Comparison of ENCODE assay signal across 28 mouse cellular contexts in the genomic region with DNA sequence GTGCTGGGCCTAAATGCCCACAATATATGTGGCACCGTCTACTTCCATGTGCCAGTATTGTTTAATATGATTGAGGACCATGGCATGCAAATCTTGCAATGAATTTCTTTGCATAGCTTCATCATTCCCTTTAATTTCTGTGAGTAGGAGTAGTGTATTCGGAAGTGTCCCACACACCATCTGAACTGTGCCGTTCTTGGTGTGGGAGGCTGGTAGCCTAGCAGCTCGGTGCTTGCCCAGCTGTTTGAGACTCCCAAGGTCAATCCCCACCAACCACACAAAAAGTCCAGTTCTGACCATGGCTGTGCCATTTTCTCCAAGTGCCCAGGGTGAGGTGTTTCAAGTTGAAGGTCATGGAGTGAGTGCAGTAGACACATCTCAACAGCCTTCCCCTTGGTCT. TPM values are rescaled to one million over a fixed set of nuclear protein-coding genes. Genes with fewer than 3 reads are reported as not detected.
A peak's percentile ranks its signal among the peaks of the same experiment; 100 is the strongest.
DNase-seq lines count a peak whose midpoint lies in the region; ATAC-seq lines count a peak whose summit lies in the region.
"Had no signal": no experiment of that assay in that cellular context is flagged by ENCODE, and none has a peak within 500 bp of the region (broad histone marks: within the 10 kb centered on the region; RNA-seq: fewer than 3 reads in every experiment).

No protein-coding gene starts in this region.

- no peaks in the 10 kb centered on the region for H3K9me3 ChIP-seq in midbrain, embryonic 11.5 days (ENCODE audit: control insufficient read depth, low read length)
- H3K9me3 ChIP-seq in midbrain, embryonic 16.5 days (replicated peaks; ENCODE audit: control insufficient read depth, low read length, poor library complexity, severe bottlenecking) = no peaks in the 10 kb centered on the region
- H3K9me3 ChIP-seq: embryonic facial prominence, embryonic 10.5 days; embryonic facial prominence, embryonic 15.5 days; forebrain, embryonic 12.5 days; heart, embryonic 12.5 days; liver, embryonic 12.5 days; midbrain, embryonic 12.5 days; neural tube, embryonic 13.5 days had no signal

- H3K27ac ChIP-seq in midbrain, embryonic 11.5 days (ENCODE audit: low read depth, low read length) = no peak overlapping the region
- no peak overlapping the region for H3K27ac ChIP-seq in midbrain, embryonic 16.5 days (ENCODE audit: low read length)
- H3K27ac ChIP-seq: embryonic facial prominence, embryonic 10.5 days; embryonic facial prominence, embryonic 15.5 days; forebrain, embryonic 12.5 days; gastrocnemius, adult 2 months; heart, adult 2 months; hindbrain, embryonic 14.5 days; limb, embryonic 13.5 days; liver, embryonic 12.5 days; midbrain, embryonic 12.5 days; neural tube, embryonic 13.5 days had no signal

- no peaks in the 10 kb centered on the region for H3K36me3 ChIP-seq in midbrain, embryonic 11.5 days (ENCODE audit: control insufficient read depth, insufficient read depth, low read length)
- no peaks in the 10 kb centered on the region for H3K36me3 ChIP-seq in midbrain, embryonic 16.5 days (ENCODE audit: control insufficient read depth, insufficient read depth, low read length)
- H3K36me3 ChIP-seq: forebrain, embryonic 12.5 days; midbrain, embryonic 12.5 days; neural tube, embryonic 13.5 days had no signal

- H3K27me3 ChIP-seq in midbrain, embryonic 11.5 days (ENCODE audit: control insufficient read depth, insufficient read depth, low read length) = no peaks in the 10 kb centered on the region
- H3K27me3 ChIP-seq in midbrain, embryonic 16.5 days (ENCODE audit: control insufficient read depth, insufficient read depth, low read depth, low read length) = no peaks in the 10 kb centered on the region
- H3K27me3 ChIP-seq: embryonic facial prominence, embryonic 15.5 days; forebrain, embryonic 12.5 days; heart, embryonic 12.5 days; limb, embryonic 13.5 days; liver, embryonic 12.5 days; midbrain, embryonic 12.5 days; neural tube, embryonic 13.5 days had no signal

- intact Hi-C loops in left cerebral cortex, postnatal 25 days (cut with DNase I) = loop anchor here (5.0 kb wide), 1 partner anchor 175 kb away; a partner anchor contains a TSS
- intact Hi-C loops in heart, postnatal 14 days (cut with DNase I) = no loop called here

- H3K4me1 ChIP-seq in midbrain, embryonic 11.5 days (ENCODE audit: control insufficient read depth, insufficient read depth, low read length) = no peaks in the 10 kb centered on the region
- peaks cover 4% of the 10 kb centered on the region; the same call in 1 of the 2 replicates for H3K4me1 ChIP-seq in midbrain, embryonic 16.5 days (ENCODE audit: control insufficient read depth, insufficient read depth, low read length)
- H3K4me1 ChIP-seq: embryonic facial prominence, embryonic 10.5 days; embryonic facial prominence, embryonic 15.5 days; heart, embryonic 12.5 days; liver, embryonic 12.5 days; midbrain, embryonic 12.5 days had no signal

- 92% methylated on average over 4 of the region's 4 CpGs for WGBS in midbrain, embryonic 11.5 days
- WGBS in midbrain, embryonic 16.5 days = 95% methylated on average over 4 of the region's 4 CpGs

- peak; percentile 48 to 73 for DNase-seq in layer of hippocampus, adult 18-20 months (ENCODE audit: low spot score in 2 of 2)
- DNase-seq in layer of hippocampus, adult 9-10 months (ENCODE audit: low spot score) = no peak
- peak; percentile 23 for DNase-seq in midbrain, embryonic 11.5 days (ENCODE audit: low spot score, missing footprints)
- DNase-seq in layer of hippocampus, adult 8-10 months (ENCODE audit: low spot score in 2 of 2) = peak; percentile 25 to 37
- peak; percentile 49 to 77 for DNase-seq in left cerebral cortex, postnatal 25 days (ENCODE audit: low spot score in 2 of 2)
- no peak for DNase-seq in heart, postnatal 14 days
- no peak for DNase-seq in liver
- DNase-seq: adrenal gland, postnatal 25 days; cerebellum, adult 8-10 months; cerebellum, postnatal 25 days; forebrain, postnatal 0 days; gastrocnemius, adult 2 months; heart, adult 2 months; kidney, adult 11 months; kidney, postnatal 25 days; liver, postnatal 0 days; lung, postnatal 36 days had no signal

- H3K4me2 ChIP-seq in midbrain, embryonic 11.5 days = no peak overlapping the region
- no peak overlapping the region for H3K4me2 ChIP-seq in midbrain, embryonic 16.5 days (ENCODE audit: low read length)
- H3K4me2 ChIP-seq: embryonic facial prominence, embryonic 15.5 days; forebrain, embryonic 12.5 days; heart, embryonic 12.5 days; hindbrain, embryonic 14.5 days; limb, embryonic 13.5 days; liver, embryonic 12.5 days; midbrain, embryonic 12.5 days; neural tube, embryonic 13.5 days had no signal

- no peak for ATAC-seq in midbrain, embryonic 11.5 days (ENCODE audit: low FRiP score)
- ATAC-seq in midbrain, embryonic 16.5 days = no peak
- ATAC-seq: CD4-positive, CD25-positive, alpha-beta regulatory T cell, adult 4 months; forebrain, postnatal 0 days; liver, embryonic 12.5 days; liver, postnatal 0 days had no signal

- no peak overlapping the region for H3K4me3 ChIP-seq in midbrain, embryonic 11.5 days (ENCODE audit: low read depth, low read length)
- H3K4me3 ChIP-seq in midbrain, embryonic 16.5 days (ENCODE audit: low read depth, low read length) = no peak overlapping the region
- H3K4me3 ChIP-seq: embryonic facial prominence, embryonic 10.5 days; embryonic facial prominence, embryonic 15.5 days; forebrain, embryonic 12.5 days; gastrocnemius, adult 2 months; heart, adult 2 months; heart, embryonic 12.5 days; limb, embryonic 13.5 days; liver, embryonic 12.5 days; midbrain, embryonic 12.5 days; neural tube, embryonic 13.5 days had no signal

- H3K9ac ChIP-seq in midbrain, embryonic 11.5 days (ENCODE audit: low read length) = no peak overlapping the region
- H3K9ac ChIP-seq in midbrain, embryonic 16.5 days (ENCODE audit: low read depth, low read length) = no peak overlapping the region
- H3K9ac ChIP-seq: embryonic facial prominence, embryonic 15.5 days; forebrain, embryonic 12.5 days; forebrain, postnatal 0 days; heart, embryonic 12.5 days; hindbrain, embryonic 14.5 days; limb, embryonic 13.5 days; liver, embryonic 12.5 days; liver, postnatal 0 days; midbrain, embryonic 12.5 days; neural tube, embryonic 13.5 days had no signal

RNA-seq across cellular contexts. Expression of a gene that starts 52.1 kb away (rescaled TPM):
- 1 to 10 TPM; 4.6 to 4.7 TPM for total RNA-seq in layer of hippocampus, adult 18-20 months (2021)
- 14.8 and 17.3 TPM in 2 replicates for polyA plus RNA-seq in midbrain, embryonic 11.5 days (2014; fragmentation: Nextera tagmentation; extraction: Ambion mirVana)
- polyA plus RNA-seq in midbrain, embryonic 16.5 days (2015; fragmentation: Nextera tagmentation; extraction: Ambion mirVana) = 6.6 and 7.3 TPM in 2 replicates
- 10 to 100 TPM in 1 of 4 experiments, 1 to 10 TPM in 3; 4.5 to 10.9 (median 6.7) TPM for total RNA-seq in layer of hippocampus, adult 8-10 months (2022)
- 1 to 10 TPM; 5.0 to 6.1 TPM for total RNA-seq in left cerebral cortex, postnatal 25 days (2021)
- 10 to 100 TPM; 23.5 to 24.8 TPM for total RNA-seq in heart, postnatal 14 days (2021)

Comparison
In these comparisons a context has a peak if more than half of its experiments do, and no peak if none do; other contexts are left out.
1. DNase-seq: peak in layer of hippocampus, adult 18-20 months (2 of 2), midbrain, embryonic 11.5 days (single experiment), layer of hippocampus, adult 8-10 months (2 of 2) and left cerebral cortex, postnatal 25 days (2 of 2); none in layer of hippocampus, adult 9-10 months (single experiment), heart, postnatal 14 days (0 of 2) and liver (single experiment).